Mouse (Mus musculus) large intestine, adult 2 months (tissue): ENCODE measurements at regions not wholly inside any gene's neighbourhood (a gene's known extent, or its start where the extent isn't known, plus 50 kb on each side); places are given as distances from the start of the nearest gene placed in this dataset.

ENCODE experiments used
- DNase-seq: peaks from one replicate; pipeline ENCODE4 v3.0.0-alpha.2; 2012; ENCODE audit warnings: low read depth, low spot score
- WGBS: fragments of 180-500 bp; shearing (Covaris S2); methylation state at CpG from one replicate; pipeline ENCODE4 v1.1.7; 2018; 5-methylcytosine and 5-hydroxymethylcytosine counted together

- WGBS, result 23% methylated on average over 2 of the region's 2 CpGs
- peak; percentile 67 for DNase-seq
These were observed 748.0 kb upstream of the Crim1 start for GRCm38 (mm10) chr17:77452085-77452484.

DNA sequence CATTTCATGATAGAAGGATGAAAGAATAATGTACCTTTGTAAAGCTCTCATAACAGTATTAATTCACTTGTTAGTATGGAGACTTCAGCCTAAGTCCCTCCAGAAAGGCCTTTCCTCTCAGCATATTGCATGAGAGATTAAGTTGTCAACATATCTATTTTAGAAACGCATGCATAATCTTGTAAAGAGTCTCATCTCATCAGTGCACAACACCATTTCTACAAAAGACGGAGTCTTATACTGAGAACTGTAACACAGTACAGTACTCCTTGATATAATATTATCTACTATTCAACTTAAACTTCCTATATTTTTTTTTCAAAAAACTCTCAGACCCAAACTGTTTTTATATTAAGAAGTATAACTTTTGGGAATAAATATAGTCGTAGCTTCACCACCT, 730.4 kb upstream of the Crim1 start:
- DNase-seq, result no peak
- 75% methylated on average over 3 of the region's 3 CpGs for WGBS

DNA sequence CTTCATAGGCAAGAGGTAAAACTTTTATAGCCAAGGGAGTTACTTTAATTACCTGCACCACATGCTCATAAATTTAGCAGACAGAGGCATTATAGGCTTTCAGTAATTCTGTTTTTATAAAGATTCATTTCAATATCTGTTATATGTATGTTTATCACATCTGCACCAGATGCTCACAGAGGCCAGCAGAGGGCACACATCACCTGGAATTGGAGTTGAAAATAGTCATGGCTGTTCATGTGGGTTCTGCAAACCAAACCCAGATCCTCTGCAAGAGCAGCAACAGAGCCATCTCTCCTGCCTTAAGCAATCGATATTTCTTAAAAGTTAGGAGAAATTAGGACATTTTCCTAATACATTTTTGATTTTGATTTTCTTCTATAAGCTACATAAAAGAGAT, 729.9 kb upstream of the Crim1 start:
- no peak for DNase-seq
- WGBS, result 82% methylated on average over 1 of the region's 1 CpGs

GRCm38 (mm10) chr17:77471921-77472320, 728.1 kb upstream of the Crim1 start:
- WGBS, result 70% methylated on average over 3 of the region's 3 CpGs
- DNase-seq, result no peak
